17 mouse cellular contexts compared by ENCODE assay signal in genomic region chr9:99319343-99319951, GRCm38 (mm10). TPM values are rescaled to one million over a fixed set of nuclear protein-coding genes. Genes with fewer than 3 reads are reported as not detected.
A peak's percentile ranks its signal among the peaks of the same experiment; 100 is the strongest.
DNase-seq lines count a peak whose midpoint lies in the region; ATAC-seq lines count a peak whose summit lies in the region.
"Had no signal": no experiment of that assay in that cellular context is flagged by ENCODE, and none has a peak within 500 bp of the region (broad histone marks: within the 10 kb centered on the region; RNA-seq: fewer than 3 reads in every experiment).

No protein-coding gene starts in this region.

- H3K27ac ChIP-seq in limb, embryonic 12.5 days, result no peak overlapping the region
- H3K27ac ChIP-seq in limb, embryonic 10.5 days, result no peak overlapping the region
- no peak overlapping the region for H3K27ac ChIP-seq in limb, embryonic 15.5 days
- H3K27ac ChIP-seq: heart, embryonic 15.5 days; left cerebral cortex, adult 2 months; liver, embryonic 13.5 days; midbrain, embryonic 12.5 days had no signal

- no peak overlapping the region for H3K4me2 ChIP-seq in limb, embryonic 12.5 days
- no peak overlapping the region for H3K4me2 ChIP-seq in limb, embryonic 15.5 days
- H3K4me2 ChIP-seq: heart, embryonic 15.5 days; liver, embryonic 13.5 days; midbrain, embryonic 12.5 days had no signal

- H3K9me3 ChIP-seq in limb, embryonic 12.5 days, result no peaks in the 10 kb centered on the region
- no peaks in the 10 kb centered on the region for H3K9me3 ChIP-seq in limb, embryonic 10.5 days (replicated peaks)
- no peaks in the 10 kb centered on the region for H3K9me3 ChIP-seq in limb, embryonic 15.5 days
- H3K9me3 ChIP-seq: heart, embryonic 15.5 days; liver, embryonic 13.5 days; midbrain, embryonic 12.5 days had no signal

- 56% methylated on average over 8 of the region's 8 CpGs for WGBS in limb, embryonic 12.5 days
- 52% methylated on average over 8 of the region's 8 CpGs for WGBS in limb, embryonic 10.5 days
- 40% methylated on average over 8 of the region's 8 CpGs for WGBS in limb, embryonic 15.5 days

- ATAC-seq in frontal cortex, adult (ENCODE audit: low TSS enrichment), result peak; percentile 50; the same call in 1 of the 2 replicates
- ATAC-seq in limb, embryonic 12.5 days (ENCODE audit: insufficient number of reproducible peaks, insufficient read depth, low FRiP score, low TSS enrichment, low read depth), result peak; percentile 24; the same call in 1 of the 2 replicates
- peak; percentile 37 for ATAC-seq in limb, embryonic 15.5 days (ENCODE audit: insufficient number of reproducible peaks, low FRiP score, low TSS enrichment, low read depth)

- no peak overlapping the region for H3K4me3 ChIP-seq in limb, embryonic 12.5 days (replicated peaks)
- H3K4me3 ChIP-seq in limb, embryonic 10.5 days, result no peak overlapping the region
- H3K4me3 ChIP-seq in limb, embryonic 15.5 days, result no peak overlapping the region
- H3K4me3 ChIP-seq: heart, embryonic 15.5 days; left cerebral cortex, adult 2 months; liver, embryonic 13.5 days; midbrain, embryonic 12.5 days had no signal

- H3K36me3 ChIP-seq in limb, embryonic 12.5 days, result no peaks in the 10 kb centered on the region
- H3K36me3 ChIP-seq in limb, embryonic 10.5 days, result no peaks in the 10 kb centered on the region
- no peaks in the 10 kb centered on the region for H3K36me3 ChIP-seq in limb, embryonic 15.5 days
- H3K36me3 ChIP-seq: heart, embryonic 15.5 days; liver, embryonic 13.5 days; midbrain, embryonic 12.5 days had no signal

- DNase-seq in frontal cortex, postnatal 25 days (ENCODE audit: low spot score in 2 of 2), result no peak
- DNase-seq in limb, embryonic 10.5 days (ENCODE audit: low spot score), result no peak
- peak; percentile 67 for DNase-seq in NIH3T3 (ENCODE audit: low read depth)
- DNase-seq in urinary bladder, adult 2 months (ENCODE audit: low spot score), result no peak
- DNase-seq: adrenal gland, postnatal 25 days; cerebellum, adult 11 months; gastrocnemius, postnatal 25 days; liver, embryonic 13.5 days; lung, postnatal 14 days; thymus, postnatal 4 days had no signal

- no peak overlapping the region for H3K9ac ChIP-seq in limb, embryonic 12.5 days (replicated peaks)
- H3K9ac ChIP-seq in limb, embryonic 15.5 days, result no peak overlapping the region
- H3K9ac ChIP-seq: heart, embryonic 15.5 days; liver, embryonic 13.5 days; midbrain, embryonic 12.5 days had no signal

- H3K27me3 ChIP-seq in limb, embryonic 12.5 days, result peaks cover 2% of the 10 kb centered on the region; the same call in 1 of the 2 replicates
- no peaks in the 10 kb centered on the region for H3K27me3 ChIP-seq in limb, embryonic 10.5 days (ENCODE audit: low read depth, poor library complexity, severe bottlenecking)
- H3K27me3 ChIP-seq in limb, embryonic 15.5 days, result no peaks in the 10 kb centered on the region
- H3K27me3 ChIP-seq: CH12.LX; heart, embryonic 15.5 days; midbrain, embryonic 12.5 days had no signal

- H3K4me1 ChIP-seq in limb, embryonic 12.5 days (replicated peaks), result no peaks in the 10 kb centered on the region
- no peaks in the 10 kb centered on the region for H3K4me1 ChIP-seq in limb, embryonic 10.5 days
- H3K4me1 ChIP-seq in limb, embryonic 15.5 days, result no peaks in the 10 kb centered on the region
- H3K4me1 ChIP-seq: heart, embryonic 15.5 days; liver, embryonic 13.5 days; midbrain, embryonic 12.5 days had no signal

RNA-seq across cellular contexts. Expression of gene Esyt3, which starts 38.9 kb away (rescaled TPM):
- 0.37 and 0.63 TPM in 2 replicates for polyA plus RNA-seq in limb, embryonic 12.5 days (2016; fragmentation: Nextera tagmentation; extraction: Ambion mirVana)
- 0.33 and 0.36 TPM in 2 replicates for polyA plus RNA-seq in limb, embryonic 10.5 days (2016; fragmentation: Nextera tagmentation; extraction: Ambion mirVana)
- 1.6 and 2.3 TPM in 2 replicates for polyA plus RNA-seq in limb, embryonic 15.5 days (2015; fragmentation: Nextera tagmentation; extraction: Ambion mirVana)
- 5.3 and 8.2 TPM in 2 replicates for polyA plus RNA-seq in urinary bladder, adult 2 months (2012; rRNA removed)
